Mouse (Mus musculus): ENCODE measurements around the gene Acss1.

DNA sequence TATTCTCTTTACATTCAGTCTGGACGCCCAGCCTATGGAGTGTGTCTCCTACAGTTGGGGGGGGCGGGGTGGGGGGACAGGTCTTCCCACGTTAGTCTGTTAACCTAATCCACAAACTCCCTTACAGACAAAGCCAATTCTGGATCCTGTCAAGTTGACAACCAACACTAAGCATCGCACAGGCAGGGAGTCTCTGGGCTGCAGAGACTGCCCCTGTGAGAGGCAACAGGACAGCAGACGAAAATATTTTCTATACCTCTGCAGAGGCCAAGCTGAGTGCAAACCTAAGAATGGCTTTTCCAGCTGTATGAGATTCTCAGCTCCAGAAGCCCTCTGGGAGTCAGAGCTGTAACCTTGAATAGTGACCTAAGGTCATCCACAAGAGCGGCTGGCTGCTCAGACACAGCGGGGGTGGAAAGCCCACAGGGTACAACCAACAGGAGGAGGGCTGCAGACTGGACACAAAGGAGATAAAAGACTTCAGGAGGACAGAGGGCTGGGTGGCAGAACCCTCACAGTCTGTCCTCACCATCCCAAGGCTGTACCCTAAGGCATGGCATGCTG lies 17.7 kb downstream of the Acss1 start:
- TF ChIP-seq CTCF (IDR thresholded peaks at IDR 0.05; ENCODE audit: low read depth, low read length) (no peak), POLR2A (IDR thresholded peaks at IDR 0.05; ENCODE audit: borderline replicate concordance, low read depth, low read length) (no peak)

Measured in bone marrow macrophage, adult 2 months (primary cell).